Mouse (Mus musculus) forebrain, postnatal 0 days (tissue): Measurements from ENCODE around the gene Tlr4. TPM values are rescaled to one million over a fixed set of nuclear protein-coding genes. Genes with fewer than 3 reads are reported as not detected.

Source experiments
- ATAC-seq: fragments of 200-750 bp; cut with Nextera tagmentation; 2 replicates; pipeline ENCODE4 v1.8.0; 2017; ENCODE audit warnings: mild to moderate bottlenecking, moderate library complexity
- DNase-seq: peaks from one replicate; pipeline ENCODE4 v3.0.0-alpha.2; 2015
- H3K27ac ChIP-seq: fragments of 300-500 bp; sonication (generic); 2 replicates; pipeline ENCODE4 v1.5.1; 2014; ENCODE audit warnings: low read depth, mild to moderate bottlenecking, antibody characterized with exemption, low read length, moderate library complexity, mixed read lengths
- H3K27me3 ChIP-seq: fragments of 300-500 bp; sonication (generic); 2 replicates; pipeline ENCODE4 v1.6.1; 2014; ENCODE audit warnings: mild to moderate bottlenecking, low read length, mixed read lengths; ENCODE audit not compliant: insufficient read depth
- H3K36me3 ChIP-seq: fragments of 300-500 bp; sonication (generic); 2 replicates; pipeline ENCODE4 v1.6.1; 2014; ENCODE audit warnings: mild to moderate bottlenecking, moderate library complexity; ENCODE audit not compliant: insufficient read depth
- H3K4me1 ChIP-seq: fragments of 300-500 bp; sonication (generic); 2 replicates; pipeline ENCODE4 v1.6.1; 2014; ENCODE audit warnings: antibody characterized with exemption; ENCODE audit not compliant: insufficient read depth
- H3K4me2 ChIP-seq: fragments of 300-500 bp; sonication (generic); 2 replicates; pipeline ENCODE4 v1.6.1; 2014; ENCODE audit warnings: low read depth, mild to moderate bottlenecking, moderate library complexity
- H3K4me3 ChIP-seq: fragments of 300-500 bp; sonication (generic); 2 replicates; pipeline ENCODE4 v1.5.1; 2014; ENCODE audit warnings: low read depth, low read length, mixed read lengths
- H3K9ac ChIP-seq: fragments of 300-500 bp; sonication (generic); 2 replicates; pipeline ENCODE4 v1.6.1; 2014; ENCODE audit warnings: mild to moderate bottlenecking
- H3K9me3 ChIP-seq: fragments of 300-500 bp; sonication (generic); 2 replicates; pipeline ENCODE4 v1.6.1; 2016; ENCODE audit warnings: low read length
- CTCF ChIP-seq: sonication (generic); IDR thresholded peaks from 2 replicates; pipeline ENCODE4 v1.5.1; 2016; ENCODE audit warnings: antibody characterized with exemption, control low read depth, low read depth
- WGBS: fragments of 180-500 bp; shearing (Covaris S2); extraction: QIAGEN DNeasy Blood & Tissue Kit; methylation state at CpG from one replicate; pipeline ENCODE4 v1.1.7; 2014; 5-methylcytosine and 5-hydroxymethylcytosine counted together
- polyA plus RNA-seq: library from polyadenylated mRNA; unstranded; fragments of >200 nt; fragmentation: Nextera tagmentation; extraction: Ambion mirVana; gene quantifications from 2 replicates; pipeline ENCODE4 v1.2.1, GENCODE M21; 2015
- total RNA-seq: library from RNA; depleted of rRNA; stranded (reverse); fragments of >200 nt; gene quantifications from 2 replicates; pipeline ENCODE4 v1.2.3, GENCODE M21; 2014

Gene Tlr4
- total and polyA plus RNA-seq, 2 experiments from 2014 or later: 0.51 to 2.6 TPM

DNA sequence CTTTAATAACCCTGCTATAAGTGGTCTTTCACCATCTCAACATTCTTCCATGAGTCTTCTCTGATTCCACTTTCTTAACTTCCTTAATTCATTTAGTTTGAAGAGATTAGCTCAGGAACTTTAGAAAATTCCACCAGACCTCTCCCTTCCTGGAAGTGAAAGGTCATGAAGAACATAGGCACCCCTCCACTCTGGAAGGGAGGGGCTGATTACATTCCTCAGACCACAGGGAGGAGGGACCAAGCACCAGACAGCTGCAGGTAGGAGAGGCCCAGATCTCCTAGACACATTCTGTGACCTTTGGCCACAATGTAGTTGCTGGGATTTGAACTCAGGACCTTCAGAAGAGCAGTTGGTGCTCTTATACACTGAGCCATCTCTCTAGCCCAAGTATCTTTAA is 72.7 kb downstream of the Tlr4 start:
- Histone ChIP-seq H3K27ac (no peak overlapping the region), H3K4me3 (no peak overlapping the region), H3K4me1 (no peaks in the 10 kb centered on the region), H3K36me3 (no peaks in the 10 kb centered on the region), H3K4me2 (no peak overlapping the region), H3K9ac (no peak overlapping the region), H3K27me3 (no peaks in the 10 kb centered on the region), H3K9me3 (no peaks in the 10 kb centered on the region)
- ATAC-seq: no peak
- no peak for TF ChIP-seq CTCF
- DNase-seq: no peak

DNA sequence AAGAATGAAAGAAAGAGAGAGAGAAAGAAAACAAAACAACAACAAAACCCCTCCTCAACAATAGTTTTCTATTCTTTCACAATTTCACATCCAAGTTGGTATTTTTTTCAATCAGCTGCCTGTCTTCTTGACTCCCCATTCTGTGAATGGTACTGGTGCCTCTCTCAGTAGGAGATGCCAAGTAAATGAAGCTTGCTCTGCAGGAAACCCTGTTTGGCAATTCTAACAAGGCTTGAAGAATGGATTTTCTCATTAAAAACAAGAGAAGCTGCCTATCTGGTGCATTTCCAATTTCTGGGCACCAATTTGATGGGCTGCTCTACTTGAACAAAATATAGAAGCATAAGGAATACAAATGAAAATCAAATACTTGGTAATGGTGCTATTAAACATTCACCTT is 74.1 kb downstream of the Tlr4 start:
- H3K4me3 ChIP-seq: no peak overlapping the region
- H3K9ac ChIP-seq: no peak overlapping the region
- H3K27ac ChIP-seq: no peak overlapping the region
- H3K27me3 ChIP-seq: no peaks in the 10 kb centered on the region
- ATAC-seq: no peak
- no peaks in the 10 kb centered on the region for H3K36me3 ChIP-seq
- H3K4me2 ChIP-seq: no peak overlapping the region
- TF ChIP-seq CTCF: no peak
- H3K9me3 ChIP-seq: no peaks in the 10 kb centered on the region
- H3K4me1 ChIP-seq: no peaks in the 10 kb centered on the region
- no peak for DNase-seq

DNA sequence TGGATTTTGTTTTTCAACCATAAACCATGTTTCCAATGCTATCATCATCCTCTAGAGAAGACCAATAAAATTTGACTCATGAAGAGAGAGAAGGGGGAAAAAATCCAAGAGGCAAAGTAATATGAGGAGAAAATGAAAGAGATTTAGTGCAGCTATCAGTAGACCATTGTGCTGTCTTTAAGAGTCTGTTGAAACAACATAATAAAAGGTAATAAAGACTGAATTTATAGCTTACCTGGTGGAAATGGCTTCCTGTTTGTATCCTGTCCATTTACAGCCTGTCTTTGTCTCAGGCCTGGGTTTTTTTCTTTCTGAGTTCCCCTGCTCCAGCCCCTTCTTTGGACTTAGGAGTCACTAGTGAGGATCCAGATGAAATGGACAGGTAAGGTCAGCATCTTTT is 81.0 kb downstream of the Tlr4 start:
- H3K27me3 ChIP-seq: no peaks in the 10 kb centered on the region
- no peak overlapping the region for H3K4me3 ChIP-seq
- DNase-seq (no peak), ATAC-seq (no peak)
- no peaks in the 10 kb centered on the region for H3K36me3 ChIP-seq
- no peak overlapping the region for H3K27ac ChIP-seq
- no peaks in the 10 kb centered on the region for H3K4me1 ChIP-seq
- no peak for TF ChIP-seq CTCF
- H3K4me2 ChIP-seq: no peak overlapping the region
- H3K9me3 ChIP-seq: no peaks in the 10 kb centered on the region
- H3K9ac ChIP-seq: no peak overlapping the region

DNA sequence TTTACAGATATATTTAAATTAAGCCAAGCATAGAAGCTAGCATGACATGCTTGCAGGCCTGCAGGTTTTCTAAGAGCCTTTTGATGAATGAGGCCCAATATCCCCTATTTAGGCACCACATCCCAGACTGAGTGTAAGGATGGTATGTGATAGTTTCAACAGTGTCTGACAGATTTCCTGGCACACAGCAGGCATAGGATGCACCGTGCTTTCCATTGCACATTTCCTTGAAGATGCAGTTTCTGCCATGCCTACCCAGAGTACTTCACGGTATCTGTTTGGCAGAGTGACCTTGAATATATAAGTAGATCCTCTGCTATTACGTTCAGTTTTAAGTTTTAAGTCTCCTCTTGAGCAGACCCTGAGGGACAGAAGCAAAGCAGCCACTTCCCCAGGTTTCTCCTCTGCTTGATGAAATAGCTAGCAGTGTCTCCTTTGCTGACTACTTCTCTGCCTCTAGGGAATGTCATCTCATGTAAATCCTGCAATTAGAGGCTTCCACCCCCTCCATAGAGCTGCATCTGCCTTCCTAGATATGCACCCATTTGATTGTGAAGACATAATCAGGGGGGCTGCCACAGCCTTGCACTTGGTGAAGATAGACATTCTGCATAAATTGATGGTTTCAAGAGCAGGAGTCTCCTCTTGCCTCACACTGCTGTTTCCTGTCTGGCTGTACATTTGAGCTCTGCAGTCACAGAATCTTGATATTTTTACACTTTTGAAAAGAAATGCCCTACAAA is 92.4 kb downstream of the Tlr4 start:
- 56% methylated on average over 3 of the region's 3 CpGs for WGBS
- ATAC-seq (peak; percentile 43; the same call in 1 of the 2 replicates), DNase-seq (peak; percentile 25)

GRCm38 (mm10) chr4:66923616-66924276 is 96.4 kb downstream of the Tlr4 start:
- TF ChIP-seq CTCF: peak; percentile 85
- no peak overlapping the region for H3K4me3 ChIP-seq
- peak; percentile 86 for DNase-seq
- WGBS: 66% methylated on average over 3 of the region's 3 CpGs
- 0 out of 2 replicates have a peak, but pooled peaks cover 3% of the 10 kb centered on the region for H3K4me1 ChIP-seq
- H3K27me3 ChIP-seq: no peaks in the 10 kb centered on the region
- no peak overlapping the region for H3K27ac ChIP-seq
- H3K9me3 ChIP-seq: no peaks in the 10 kb centered on the region
- no peak overlapping the region for H3K4me2 ChIP-seq
- no peaks in the 10 kb centered on the region for H3K36me3 ChIP-seq
- peak; percentile 85 for ATAC-seq
- H3K9ac ChIP-seq: no peak overlapping the region

More for the DNA sequence above, 92.4 kb downstream of the Tlr4 start:
- H3K4me3 ChIP-seq: no peak overlapping the region
- no peaks in the 10 kb centered on the region for H3K27me3 ChIP-seq
- H3K4me1 ChIP-seq: 0 out of 2 replicates have a peak, but pooled peaks cover 3% of the 10 kb centered on the region
- TF ChIP-seq CTCF: no peak
- H3K4me2 ChIP-seq: no peak overlapping the region
- no peak overlapping the region for H3K9ac ChIP-seq
- H3K9me3 ChIP-seq: no peaks in the 10 kb centered on the region
- no peak overlapping the region for H3K27ac ChIP-seq
- H3K36me3 ChIP-seq: no peaks in the 10 kb centered on the region

- Histone ChIP-seq H3K9me3 (no peaks in the 10 kb centered on the region), H3K27me3 (no peaks in the 10 kb centered on the region), H3K4me3 (no peak overlapping the region), H3K9ac (no peak overlapping the region), H3K36me3 (no peaks in the 10 kb centered on the region), H3K4me2 (no peak overlapping the region), H3K27ac (no peak overlapping the region), H3K4me1 (no peaks in the 10 kb centered on the region)
- no peak for DNase-seq
- WGBS: 33% methylated on average over 4 of the region's 4 CpGs
- no peak for ATAC-seq
- no peak for TF ChIP-seq CTCF
Measured at GRCm38 (mm10) chr4:66926066-66926465, 98.7 kb downstream of the Tlr4 start.

DNA sequence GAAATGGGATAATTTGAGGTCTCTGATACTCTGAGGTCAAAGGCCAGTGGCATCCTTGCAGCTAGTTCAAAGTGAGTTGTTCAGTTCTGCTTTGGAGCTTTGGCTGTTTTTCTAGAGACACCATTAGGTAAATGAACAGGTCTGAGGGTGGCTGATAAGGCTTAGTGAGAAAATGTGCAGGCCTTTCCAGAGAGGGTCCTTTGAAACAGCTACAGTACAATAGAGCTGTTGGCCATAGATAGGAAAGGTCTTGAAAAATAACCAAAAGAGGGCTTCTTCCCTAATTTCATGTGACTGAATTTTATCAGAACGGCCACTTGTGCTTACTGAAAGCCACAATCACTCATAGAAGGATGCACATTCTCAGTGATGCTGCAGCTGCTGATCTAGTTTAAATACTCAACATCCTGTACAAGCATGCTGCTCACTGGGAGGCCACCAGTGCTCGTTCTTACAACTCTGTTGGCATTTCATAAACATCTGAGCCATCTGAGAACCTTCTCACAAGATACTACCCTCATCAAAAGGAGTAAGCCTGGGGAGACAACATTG is 100.2 kb downstream of the Tlr4 start:
- no peaks in the 10 kb centered on the region for H3K9me3 ChIP-seq
- TF ChIP-seq CTCF: no peak
- no peaks in the 10 kb centered on the region for H3K36me3 ChIP-seq
- no peak overlapping the region for H3K4me2 ChIP-seq
- no peaks in the 10 kb centered on the region for H3K27me3 ChIP-seq
- H3K4me1 ChIP-seq: no peaks in the 10 kb centered on the region
- H3K9ac ChIP-seq: no peak overlapping the region
- ATAC-seq: no peak
- H3K27ac ChIP-seq: no peak overlapping the region
- WGBS: 70% methylated on average over 2 of the region's 2 CpGs
- DNase-seq: no peak
- no peak overlapping the region for H3K4me3 ChIP-seq
